Mouse (Mus musculus): ENCODE data around the gene Vps13d. TPM values are rescaled to one million over a fixed set of nuclear protein-coding genes. Genes with fewer than 3 reads are reported as not detected.

Vps13d gene
- polyA plus RNA-seq, 1 experiment from 2014 or later, result 12.1 TPM

DNA sequence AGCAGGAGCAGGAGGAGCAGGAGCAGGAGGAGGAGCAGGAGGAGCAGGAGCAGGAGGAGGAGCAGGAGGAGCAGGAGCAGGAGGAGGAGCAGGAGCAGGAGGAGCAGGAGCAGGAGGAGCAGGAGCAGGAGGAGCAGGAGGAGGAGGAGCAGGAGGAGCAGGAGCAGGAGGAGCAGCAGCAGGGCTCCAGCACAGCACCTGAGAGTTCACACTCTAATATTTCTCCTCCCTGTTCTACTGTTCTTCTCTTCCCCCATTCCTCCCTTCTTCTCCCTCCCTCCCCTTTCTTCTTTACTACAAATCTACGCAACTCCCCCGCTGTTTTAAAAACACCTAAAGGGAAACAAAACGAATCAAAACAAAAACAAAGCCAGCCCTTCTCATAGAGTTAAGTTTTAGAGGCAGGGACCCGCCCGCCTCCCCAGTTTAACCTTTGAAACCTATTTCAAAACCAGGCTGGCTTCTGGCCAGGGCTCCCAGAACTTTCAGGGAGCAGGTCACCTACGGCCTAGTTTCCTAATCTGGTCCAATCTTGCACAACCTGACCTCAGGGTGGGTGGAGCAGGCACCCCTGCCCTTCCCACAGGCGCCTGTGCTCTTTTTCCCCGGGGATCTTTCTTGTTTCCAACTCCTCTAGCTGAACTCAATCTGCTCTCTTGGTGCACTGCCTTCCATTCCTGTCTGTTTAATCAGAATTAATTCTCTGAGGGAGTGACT is 234.5 kb downstream of the Vps13d start:
- H3K9ac ChIP-seq, result no peak overlapping the region
- no peaks in the 10 kb centered on the region for H3K4me1 ChIP-seq (replicated peaks; ENCODE audit: control insufficient read depth, insufficient read depth, low read length)
- no peaks in the 10 kb centered on the region for H3K9me3 ChIP-seq (ENCODE audit: control insufficient read depth, low read length)
- 70% methylated on average over 8 of the region's 8 CpGs for WGBS
- no peak overlapping the region for H3K27ac ChIP-seq
- DNase-seq (ENCODE audit: low spot score) (no peak), ATAC-seq (ENCODE audit: low FRiP score) (no peak)
- H3K36me3 ChIP-seq (replicated peaks; ENCODE audit: control insufficient read depth, insufficient read depth), result no peaks in the 10 kb centered on the region
- no peak overlapping the region for H3K4me2 ChIP-seq (replicated peaks)
- no peak overlapping the region for H3K4me3 ChIP-seq (replicated peaks; ENCODE audit: low read length)
- no peaks in the 10 kb centered on the region for H3K27me3 ChIP-seq (ENCODE audit: control insufficient read depth, insufficient read depth, low read length)

DNA sequence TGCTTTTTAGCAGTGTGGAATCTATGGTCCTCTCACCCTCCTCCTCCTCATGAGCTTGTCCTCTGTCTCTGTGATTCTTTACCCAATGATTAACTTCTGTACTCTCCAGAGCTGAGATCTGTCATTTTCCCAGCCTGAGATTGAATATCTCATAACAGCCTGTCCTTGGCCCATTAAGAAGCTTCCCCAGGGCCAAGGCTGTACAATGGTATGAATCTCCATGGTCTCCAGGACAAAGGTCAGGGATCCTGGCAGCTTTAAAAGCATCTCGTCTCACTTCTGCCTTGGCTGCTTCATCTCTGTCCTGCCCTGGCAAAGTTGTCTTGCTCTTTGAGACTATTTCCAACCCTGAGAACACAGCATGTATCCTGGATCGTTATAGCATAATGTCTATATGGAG is 237.1 kb downstream of the Vps13d start:
- no peak overlapping the region for H3K4me3 ChIP-seq (replicated peaks; ENCODE audit: low read length)

DNA sequence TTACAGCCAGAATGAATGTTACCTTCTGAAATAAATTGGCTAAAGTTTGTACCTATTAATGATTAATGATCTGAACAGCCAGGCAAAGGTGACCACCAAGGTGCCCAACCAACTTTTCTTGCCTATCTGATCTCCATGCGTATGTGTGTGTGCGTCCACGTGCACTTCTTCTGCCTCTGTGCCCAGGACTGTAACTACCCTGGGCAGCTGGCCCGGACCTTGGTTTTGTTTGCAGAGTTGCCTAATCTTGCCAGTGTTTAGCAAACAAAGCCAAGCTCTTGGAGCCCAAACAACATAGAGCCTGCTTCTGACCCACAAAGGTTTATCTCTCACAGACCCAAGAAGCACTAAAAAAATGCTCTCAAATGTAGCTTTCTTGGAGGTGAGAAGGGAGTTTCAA is 237.6 kb downstream of the Vps13d start:
- no peak for DNase-seq (ENCODE audit: low spot score)
- Histone ChIP-seq H3K9me3 (ENCODE audit: control insufficient read depth, low read length) (no peaks in the 10 kb centered on the region), H3K27ac (no peak overlapping the region), H3K36me3 (replicated peaks; ENCODE audit: control insufficient read depth, insufficient read depth) (no peaks in the 10 kb centered on the region), H3K4me1 (replicated peaks; ENCODE audit: control insufficient read depth, insufficient read depth, low read length) (no peaks in the 10 kb centered on the region), H3K4me3 (replicated peaks; ENCODE audit: low read length) (no peak overlapping the region), H3K4me2 (replicated peaks) (no peak overlapping the region), H3K27me3 (ENCODE audit: control insufficient read depth, insufficient read depth, low read length) (no peaks in the 10 kb centered on the region), H3K9ac (no peak overlapping the region)
- WGBS, result 90% methylated on average over 4 of the region's 4 CpGs
- ATAC-seq (ENCODE audit: low FRiP score), result no peak

More for the DNA sequence above, 237.1 kb downstream of the Vps13d start:
- 76% methylated on average over 2 of the region's 2 CpGs for WGBS
- no peak overlapping the region for H3K9ac ChIP-seq
- no peak overlapping the region for H3K27ac ChIP-seq
- H3K4me2 ChIP-seq (replicated peaks), result no peak overlapping the region
- DNase-seq (ENCODE audit: low spot score) (no peak), ATAC-seq (ENCODE audit: low FRiP score) (no peak)
- no peaks in the 10 kb centered on the region for H3K4me1 ChIP-seq (replicated peaks; ENCODE audit: control insufficient read depth, insufficient read depth, low read length)
- no peaks in the 10 kb centered on the region for H3K9me3 ChIP-seq (ENCODE audit: control insufficient read depth, low read length)
- no peaks in the 10 kb centered on the region for H3K36me3 ChIP-seq (replicated peaks; ENCODE audit: control insufficient read depth, insufficient read depth)
- no peaks in the 10 kb centered on the region for H3K27me3 ChIP-seq (ENCODE audit: control insufficient read depth, insufficient read depth, low read length)

DNA sequence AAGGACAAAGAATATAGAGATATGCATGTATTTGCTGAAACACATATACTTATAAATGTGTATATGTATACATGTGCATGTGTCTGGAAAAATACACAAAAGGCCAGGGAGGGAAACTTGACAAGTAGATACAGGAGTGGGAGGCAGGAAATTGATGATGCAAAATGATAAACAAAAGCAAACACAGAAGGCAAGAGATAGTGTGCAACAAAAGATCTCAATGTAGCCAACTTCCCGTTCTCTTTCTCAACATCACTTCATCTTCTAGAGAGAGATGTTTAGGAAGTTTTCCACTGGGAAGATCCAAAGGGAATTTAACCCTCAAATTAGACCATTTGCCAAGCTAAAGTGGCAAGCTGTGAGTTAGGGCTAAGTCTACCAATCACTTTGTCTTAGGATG is 238.5 kb downstream of the Vps13d start:
- H3K4me2 ChIP-seq (replicated peaks), result no peak overlapping the region
- DNase-seq (ENCODE audit: low spot score), result no peak
- no peak overlapping the region for H3K9ac ChIP-seq
- H3K9me3 ChIP-seq (ENCODE audit: control insufficient read depth, low read length), result no peaks in the 10 kb centered on the region
- no peaks in the 10 kb centered on the region for H3K27me3 ChIP-seq (ENCODE audit: control insufficient read depth, insufficient read depth, low read length)
- ATAC-seq (ENCODE audit: low FRiP score), result no peak
- H3K4me3 ChIP-seq (replicated peaks; ENCODE audit: low read length), result no peak overlapping the region
- no peaks in the 10 kb centered on the region for H3K4me1 ChIP-seq (replicated peaks; ENCODE audit: control insufficient read depth, insufficient read depth, low read length)
- H3K27ac ChIP-seq, result no peak overlapping the region
- no peaks in the 10 kb centered on the region for H3K36me3 ChIP-seq (replicated peaks; ENCODE audit: control insufficient read depth, insufficient read depth)
- 76% methylated on average over 1 of the region's 1 CpGs for WGBS

DNA sequence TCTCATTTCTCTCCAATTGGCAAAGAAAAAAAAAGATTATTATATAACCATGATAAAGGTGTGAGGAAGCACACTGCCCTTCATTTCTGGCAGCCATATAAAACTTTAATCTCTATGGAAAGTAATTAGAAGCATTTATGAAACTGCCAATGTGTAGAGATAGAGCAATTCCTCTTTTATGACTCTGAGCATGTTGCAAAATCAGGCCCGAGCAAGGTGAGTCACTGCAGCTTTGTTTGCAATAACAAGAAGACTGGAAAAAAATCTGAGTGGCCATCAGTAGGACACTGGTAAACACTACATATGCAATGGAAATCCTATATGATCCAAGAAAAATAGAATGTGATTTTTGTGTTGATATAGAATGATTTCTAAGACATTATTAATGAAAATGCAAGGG is 238.9 kb downstream of the Vps13d start:
- DNase-seq (ENCODE audit: low spot score), result no peak
- no peaks in the 10 kb centered on the region for H3K4me1 ChIP-seq (replicated peaks; ENCODE audit: control insufficient read depth, insufficient read depth, low read length)
- H3K9ac ChIP-seq, result no peak overlapping the region
- H3K4me2 ChIP-seq (replicated peaks), result no peak overlapping the region
- ATAC-seq (ENCODE audit: low FRiP score), result no peak
- no peaks in the 10 kb centered on the region for H3K36me3 ChIP-seq (replicated peaks; ENCODE audit: control insufficient read depth, insufficient read depth)
- no peaks in the 10 kb centered on the region for H3K9me3 ChIP-seq (ENCODE audit: control insufficient read depth, low read length)
- no peaks in the 10 kb centered on the region for H3K27me3 ChIP-seq (ENCODE audit: control insufficient read depth, insufficient read depth, low read length)
- no peak overlapping the region for H3K4me3 ChIP-seq (replicated peaks; ENCODE audit: low read length)
- 86% methylated on average over 1 of the region's 1 CpGs for WGBS
- H3K27ac ChIP-seq, result no peak overlapping the region

DNA sequence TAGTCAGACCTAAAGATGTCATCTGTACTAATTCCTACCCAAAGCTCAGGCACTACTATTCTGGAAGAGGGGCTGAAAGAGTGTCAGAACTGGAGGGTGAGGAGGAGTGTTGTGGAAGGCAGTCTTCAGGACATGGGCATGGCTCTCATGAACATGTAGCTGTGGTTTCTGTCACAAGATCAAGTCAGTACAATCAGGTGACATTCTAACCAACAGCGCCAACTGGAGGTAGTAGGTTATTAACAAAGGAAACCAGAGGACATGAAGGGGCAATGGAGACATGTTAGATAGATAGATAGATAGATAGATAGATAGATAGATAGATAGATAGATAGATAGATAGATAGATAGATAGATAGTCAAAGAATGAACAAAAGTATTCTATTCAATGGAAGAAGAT is 241.4 kb downstream of the Vps13d start:
- ATAC-seq (ENCODE audit: low FRiP score) (no peak), DNase-seq (ENCODE audit: low spot score) (no peak)
- 95% methylated on average over 1 of the region's 1 CpGs for WGBS
- no peaks in the 10 kb centered on the region for H3K36me3 ChIP-seq (replicated peaks; ENCODE audit: control insufficient read depth, insufficient read depth)
- no peaks in the 10 kb centered on the region for H3K27me3 ChIP-seq (ENCODE audit: control insufficient read depth, insufficient read depth, low read length)
- H3K4me2 ChIP-seq (replicated peaks), result no peak overlapping the region
- H3K4me1 ChIP-seq (replicated peaks; ENCODE audit: control insufficient read depth, insufficient read depth, low read length), result 0 out of 2 replicates have a peak, but pooled peaks cover 11% of the 10 kb centered on the region
- no peak overlapping the region for H3K9ac ChIP-seq
- no peaks in the 10 kb centered on the region for H3K9me3 ChIP-seq (ENCODE audit: control insufficient read depth, low read length)
- H3K27ac ChIP-seq, result no peak overlapping the region
- no peak overlapping the region for H3K4me3 ChIP-seq (replicated peaks; ENCODE audit: low read length)

DNA sequence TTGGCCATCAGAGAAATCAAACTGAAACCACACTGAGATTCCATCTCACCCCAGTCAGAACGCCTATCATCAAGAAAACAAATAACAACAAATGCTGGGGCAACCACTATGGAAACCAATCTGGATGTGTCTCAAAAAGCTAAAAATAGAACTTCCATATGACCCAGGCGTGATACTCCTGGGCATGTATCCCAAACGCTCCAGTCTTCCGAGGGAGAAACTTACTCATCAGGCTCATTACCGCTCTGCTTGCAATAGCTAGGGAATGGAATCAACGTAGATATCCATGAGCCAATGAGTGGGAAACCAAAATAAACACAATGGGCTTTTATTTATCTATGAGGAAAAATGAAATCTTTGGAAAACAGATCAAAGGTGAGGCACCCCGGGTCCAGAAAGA is 242.9 kb downstream of the Vps13d start:
- DNase-seq (ENCODE audit: low spot score) (no peak), ATAC-seq (ENCODE audit: low FRiP score) (no peak)
- Histone ChIP-seq H3K27ac (no peak overlapping the region), H3K4me2 (replicated peaks) (no peak overlapping the region), H3K4me1 (replicated peaks; ENCODE audit: control insufficient read depth, insufficient read depth, low read length) (0 out of 2 replicates have a peak, but pooled peaks cover 11% of the 10 kb centered on the region), H3K9ac (no peak overlapping the region), H3K27me3 (ENCODE audit: control insufficient read depth, insufficient read depth, low read length) (no peaks in the 10 kb centered on the region), H3K9me3 (ENCODE audit: control insufficient read depth, low read length) (no peaks in the 10 kb centered on the region), H3K4me3 (replicated peaks; ENCODE audit: low read length) (no peak overlapping the region), H3K36me3 (replicated peaks; ENCODE audit: control insufficient read depth, insufficient read depth) (no peaks in the 10 kb centered on the region)
- WGBS, result 84% methylated on average over 7 of the region's 7 CpGs

DNA sequence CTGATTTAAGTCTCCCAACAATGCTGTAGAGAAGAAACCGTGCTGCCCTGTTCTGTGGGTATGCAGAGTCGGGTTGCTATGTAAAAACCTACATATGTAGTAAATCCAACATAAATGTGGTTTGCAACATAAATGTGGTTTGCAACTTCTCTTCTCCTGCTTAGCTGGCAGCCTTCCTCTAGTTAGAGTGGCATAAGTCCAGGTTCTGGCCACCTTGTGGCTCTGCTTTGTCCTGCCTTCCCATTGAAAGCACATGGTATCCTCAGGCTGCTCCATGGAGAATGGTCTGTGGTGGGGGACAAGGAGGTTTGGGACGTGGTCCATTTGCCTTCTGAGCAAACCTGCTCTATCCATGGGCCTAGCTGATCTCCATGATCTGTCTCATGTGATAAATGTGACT is 243.9 kb downstream of the Vps13d start:
- H3K4me3 ChIP-seq (replicated peaks; ENCODE audit: low read length), result no peak overlapping the region
- no peaks in the 10 kb centered on the region for H3K27me3 ChIP-seq (ENCODE audit: control insufficient read depth, insufficient read depth, low read length)
- H3K4me1 ChIP-seq (replicated peaks; ENCODE audit: control insufficient read depth, insufficient read depth, low read length), result 0 out of 2 replicates have a peak, but pooled peaks cover 11% of the 10 kb centered on the region
- no peaks in the 10 kb centered on the region for H3K36me3 ChIP-seq (replicated peaks; ENCODE audit: control insufficient read depth, insufficient read depth)
- H3K27ac ChIP-seq, result no peak overlapping the region
- DNase-seq (ENCODE audit: low spot score) (no peak), ATAC-seq (ENCODE audit: low FRiP score) (no peak)
- WGBS, result 94% methylated on average over 3 of the region's 3 CpGs
- no peak overlapping the region for H3K9ac ChIP-seq
- H3K4me2 ChIP-seq (replicated peaks), result no peak overlapping the region
- H3K9me3 ChIP-seq (ENCODE audit: control insufficient read depth, low read length), result no peaks in the 10 kb centered on the region

DNA sequence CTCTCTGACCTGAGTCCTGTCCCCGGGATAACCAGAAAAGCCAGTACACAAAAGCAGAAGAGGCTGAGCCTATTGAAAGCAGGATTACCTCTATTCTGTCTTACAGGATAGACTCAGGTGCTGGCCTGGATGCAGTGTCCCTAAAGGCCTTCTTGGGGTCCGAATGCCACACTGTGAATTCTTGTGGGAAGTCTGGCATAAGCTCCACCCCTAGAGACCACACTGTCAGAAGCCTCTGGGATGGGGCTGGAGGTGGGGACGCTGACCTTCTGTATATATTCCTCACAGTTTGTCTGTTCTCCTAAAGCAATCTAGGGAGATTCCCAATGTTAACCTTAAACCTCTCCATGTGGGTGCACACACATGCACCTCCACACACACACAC is 244.5 kb downstream of the Vps13d start:
- 67% methylated on average over 3 of the region's 3 CpGs for WGBS
- H3K4me1 ChIP-seq (replicated peaks; ENCODE audit: control insufficient read depth, insufficient read depth, low read length), result 0 out of 2 replicates have a peak, but pooled peaks cover 11% of the 10 kb centered on the region
- H3K27me3 ChIP-seq (ENCODE audit: control insufficient read depth, insufficient read depth, low read length), result no peaks in the 10 kb centered on the region
- no peak overlapping the region for H3K4me2 ChIP-seq (replicated peaks)
- DNase-seq (ENCODE audit: low spot score), result no peak
- H3K27ac ChIP-seq, result no peak overlapping the region
- H3K9me3 ChIP-seq (ENCODE audit: control insufficient read depth, low read length), result no peaks in the 10 kb centered on the region
- no peak overlapping the region for H3K9ac ChIP-seq
- no peaks in the 10 kb centered on the region for H3K36me3 ChIP-seq (replicated peaks; ENCODE audit: control insufficient read depth, insufficient read depth)
- no peak overlapping the region for H3K4me3 ChIP-seq (replicated peaks; ENCODE audit: low read length)
- ATAC-seq (ENCODE audit: low FRiP score), result no peak
